Mouse (Mus musculus) lung, postnatal 0 days (tissue): ENCODE data around the gene Trim3.

Experiments used
- CTCF ChIP-seq: IDR thresholded peaks from 2 replicates; pipeline ENCODE4 v1.5.1; 2016; ENCODE audit warnings: antibody characterized with exemption, mild to moderate bottlenecking
- EP300 ChIP-seq: IDR thresholded peaks from 2 replicates; pipeline ENCODE4 v1.6.1; 2016; ENCODE audit warnings: antibody characterized with exemption, mild to moderate bottlenecking, control low read depth

- TF ChIP-seq CTCF = no peak
- TF ChIP-seq EP300 = no peak
Measured at GRCm38 (mm10) chr7:105628633-105629032, 4.7 kb downstream of the Trim3 start.
